Mouse (Mus musculus): ENCODE results near the gene Atrn. TPM values are rescaled to one million over a fixed set of nuclear protein-coding genes. Genes with fewer than 3 reads are reported as not detected.

Gene Atrn
- total RNA-seq (2021) = 100 to 1,000 TPM; 103 TPM
- long read RNA-seq, partial matches to known transcripts = 1 of 79 reads
- long read RNA-seq, other reads (novel, unspliced or antisense) = 77 of 79 reads

DNA sequence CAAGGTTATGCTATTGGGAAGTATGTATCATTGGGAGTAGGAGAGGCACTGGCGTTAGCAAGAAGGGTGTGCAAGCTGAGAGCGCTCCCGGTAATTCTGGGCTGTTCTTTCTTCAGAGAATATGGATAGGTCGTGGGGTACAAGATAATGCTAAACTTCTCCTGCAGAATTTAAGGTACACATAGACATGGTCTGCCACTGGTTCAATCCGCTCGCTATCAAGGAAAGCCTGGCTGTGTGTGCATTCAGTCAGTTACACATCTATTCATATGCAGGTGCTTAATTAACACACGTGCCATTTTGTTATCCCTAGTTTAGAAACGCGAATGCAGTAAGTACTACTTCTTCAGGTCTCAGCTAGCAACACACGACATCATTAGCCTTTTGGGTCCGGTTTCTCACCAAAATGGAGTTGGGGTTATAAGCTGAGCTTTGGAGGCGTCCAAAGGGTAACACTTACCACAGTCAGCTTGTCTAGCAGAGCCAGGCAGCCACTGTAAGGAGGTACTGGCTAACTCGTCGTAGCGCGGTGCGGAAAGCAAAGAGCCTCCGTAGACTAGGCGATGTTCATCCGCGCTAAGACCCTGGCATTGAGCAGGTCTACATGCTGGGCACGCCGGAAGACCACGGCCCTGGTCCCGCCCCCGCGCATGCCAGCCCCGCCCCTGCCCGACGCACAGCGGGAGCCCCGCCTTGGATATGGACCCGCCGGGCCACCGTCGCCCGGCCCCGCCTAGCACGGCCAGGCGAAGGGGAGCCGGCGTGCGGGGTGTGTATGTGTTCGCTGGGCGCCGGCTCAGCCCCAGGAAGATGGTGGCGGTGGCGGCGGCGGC lies at the start of gene Atrn, which contains the start of gene 4930402H24Rik:
Gene Atrn (plus strand): TSS at position 745 of the 833 bp plus-strand sequence.
Gene 4930402H24Rik (minus strand): TSS at position 656 of the 833 bp plus-strand sequence.
- DNase-seq (ENCODE audit: low spot score in 2 of 2) = peak; percentile 87 to 93

DNA sequence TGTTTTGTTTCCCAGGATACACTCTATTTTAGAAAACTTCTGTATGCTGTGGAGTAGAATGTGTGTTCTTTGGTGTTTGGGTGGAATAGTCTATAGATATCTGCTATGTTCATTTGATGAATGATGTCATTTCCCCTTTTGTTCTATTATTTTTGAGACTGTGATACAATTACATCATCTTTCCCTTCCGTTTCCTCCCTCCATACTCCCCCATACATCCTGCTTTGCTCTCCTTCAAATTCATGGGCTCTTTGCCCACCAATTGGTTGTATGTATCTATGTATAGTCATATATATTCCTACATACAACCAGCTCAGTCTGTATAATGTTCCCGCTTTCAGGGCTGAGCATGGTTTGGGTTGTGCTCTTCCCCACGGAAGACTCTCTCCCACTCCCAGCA lies 44.2 kb upstream of the Atrn start:
- no peak for DNase-seq (ENCODE audit: low spot score in 2 of 2)

DNA sequence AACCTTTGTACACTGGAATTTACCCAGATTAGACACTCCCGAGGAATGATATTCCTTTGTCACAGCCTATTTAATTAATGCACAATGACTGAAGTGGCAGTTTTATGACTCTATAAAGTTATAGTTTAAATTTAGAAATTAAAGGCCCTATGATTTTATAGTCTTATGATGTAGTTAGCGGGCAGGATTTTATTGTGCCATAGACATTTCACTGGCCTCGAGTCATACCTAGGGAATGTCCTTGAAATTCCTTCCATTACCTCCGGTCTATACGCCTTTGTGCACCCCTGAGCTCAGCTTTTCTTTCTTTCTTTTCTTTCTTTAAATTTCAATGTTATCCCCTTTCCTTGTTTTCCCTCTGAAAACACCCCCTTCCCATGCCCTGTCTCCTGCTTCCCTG lies 35.4 kb upstream of the Atrn start:
- no peak for DNase-seq (ENCODE audit: low spot score in 2 of 2)

DNA sequence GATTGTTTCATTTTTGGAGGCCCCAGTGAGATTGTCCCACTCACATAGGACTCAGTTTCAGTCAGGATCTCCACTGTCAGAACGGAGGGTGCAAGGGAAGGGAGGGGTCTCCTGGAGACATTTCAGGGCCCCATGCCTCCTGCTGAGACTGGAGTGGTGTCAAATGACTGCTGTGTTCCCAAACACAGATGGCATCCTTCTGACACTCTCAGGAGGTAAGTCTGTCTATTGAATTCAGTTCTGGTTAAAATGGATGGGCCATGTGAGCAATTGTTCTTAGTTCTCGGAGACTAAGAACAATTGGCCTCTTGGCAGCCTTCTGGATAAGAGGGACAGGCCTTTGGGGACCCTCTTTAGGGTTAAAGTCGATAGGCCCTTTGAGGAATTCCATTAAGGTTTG lies 28.9 kb upstream of the Atrn start:
- peak; percentile 14 to 18 for DNase-seq (ENCODE audit: low spot score in 2 of 2)

DNA sequence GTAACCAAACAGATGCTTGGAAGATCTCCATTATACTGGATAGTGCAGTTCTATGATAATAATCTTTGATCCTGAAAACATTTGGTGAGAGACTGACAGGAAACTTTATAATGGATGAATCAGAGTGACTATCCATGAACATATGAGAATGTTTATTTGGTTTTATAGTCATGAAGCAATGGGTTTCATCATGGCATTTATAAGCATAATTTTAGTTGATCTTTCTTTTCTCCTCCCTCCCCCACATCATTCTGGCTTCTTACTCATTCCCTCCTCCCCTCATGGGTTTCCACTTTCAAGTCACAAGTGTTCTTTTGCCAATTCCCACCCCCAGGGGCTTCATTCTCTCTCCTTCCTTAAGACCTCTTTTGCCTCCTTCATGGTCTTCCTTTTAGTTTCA lies 19.3 kb upstream of the Atrn start:
- no peak for DNase-seq (ENCODE audit: low spot score in 2 of 2)

DNA sequence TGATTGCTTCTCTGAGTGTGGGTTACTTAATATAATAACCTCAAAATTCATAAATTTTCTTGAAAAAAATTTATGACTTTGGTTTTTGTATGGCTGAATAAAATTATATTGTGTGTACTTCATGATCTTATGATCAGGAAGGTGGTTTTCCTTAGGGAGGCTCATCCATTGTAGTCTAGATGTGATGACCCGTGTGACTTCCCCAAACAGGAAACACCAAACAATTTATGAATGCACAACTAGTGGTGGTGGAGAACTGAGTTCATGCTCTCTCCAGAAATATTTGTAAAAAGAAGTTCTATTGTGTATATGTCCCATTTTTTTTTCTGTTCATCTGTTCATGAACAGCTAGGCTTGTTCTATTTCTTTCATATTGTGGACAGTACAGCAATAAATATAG lies 18.8 kb upstream of the Atrn start:
- DNase-seq (ENCODE audit: low spot score in 2 of 2) = no peak

DNA sequence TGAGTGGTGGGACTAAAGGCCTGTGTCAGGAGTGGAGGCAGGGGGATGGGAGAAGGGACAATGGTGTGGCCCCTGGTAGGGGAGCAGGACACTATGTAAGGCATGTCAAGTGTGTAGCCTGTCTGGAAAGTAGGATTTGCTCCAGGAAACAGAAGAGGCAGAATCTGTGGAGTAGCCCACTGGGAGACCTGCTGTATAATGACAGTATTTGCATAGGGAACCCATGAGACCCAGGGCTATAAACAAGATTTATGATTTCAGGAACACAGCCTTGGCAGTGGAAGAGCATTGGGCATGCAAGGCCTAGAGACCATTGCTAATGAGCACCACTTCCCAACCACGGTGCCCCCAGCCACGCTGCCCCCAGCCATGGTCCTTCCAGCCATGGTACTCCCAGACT lies 9.4 kb upstream of the Atrn start:
- DNase-seq (ENCODE audit: low spot score in 2 of 2) = no peak

DNA sequence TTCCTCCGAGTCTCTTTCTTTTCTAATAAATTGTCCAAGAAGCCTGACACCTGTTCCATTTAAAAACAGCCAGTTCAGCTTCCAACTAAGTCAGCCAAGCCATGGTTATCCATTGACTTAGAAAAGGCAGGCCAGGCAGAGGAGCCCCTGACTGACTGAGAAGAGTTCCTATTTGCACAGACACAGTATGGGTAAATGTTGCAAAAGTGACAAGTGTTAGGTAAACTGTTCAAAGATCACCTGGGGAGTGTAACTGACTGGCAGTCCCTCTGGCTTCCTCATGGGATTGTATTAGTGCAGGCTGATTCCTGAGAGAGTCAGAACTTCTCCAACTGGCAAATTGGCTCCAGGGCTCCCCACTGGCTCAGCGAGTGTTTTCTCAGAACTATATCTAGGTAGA lies 8.4 kb upstream of the Atrn start:
- no peak for DNase-seq (ENCODE audit: low spot score in 2 of 2)

DNA sequence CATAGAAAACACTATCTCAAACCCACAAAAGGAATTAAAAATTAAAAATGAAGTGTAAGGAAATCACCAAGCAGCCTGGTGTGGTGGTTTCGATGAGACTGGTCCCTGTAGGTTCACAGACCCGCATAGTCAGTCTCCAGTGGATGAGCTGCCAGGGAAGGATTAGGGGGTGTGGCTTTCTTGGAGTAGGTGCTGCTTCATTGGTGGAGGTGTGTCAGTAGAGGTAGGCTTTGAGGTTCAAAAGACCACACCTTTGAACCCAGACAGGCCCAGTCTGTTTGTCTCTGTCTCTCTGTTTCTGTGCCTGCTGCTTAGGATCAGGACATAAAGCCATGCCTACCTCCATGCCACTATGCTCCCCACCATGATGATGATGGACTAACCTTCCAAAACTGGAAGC lies 7.5 kb upstream of the Atrn start:
- DNase-seq (ENCODE audit: low spot score in 2 of 2) = no peak

DNA sequence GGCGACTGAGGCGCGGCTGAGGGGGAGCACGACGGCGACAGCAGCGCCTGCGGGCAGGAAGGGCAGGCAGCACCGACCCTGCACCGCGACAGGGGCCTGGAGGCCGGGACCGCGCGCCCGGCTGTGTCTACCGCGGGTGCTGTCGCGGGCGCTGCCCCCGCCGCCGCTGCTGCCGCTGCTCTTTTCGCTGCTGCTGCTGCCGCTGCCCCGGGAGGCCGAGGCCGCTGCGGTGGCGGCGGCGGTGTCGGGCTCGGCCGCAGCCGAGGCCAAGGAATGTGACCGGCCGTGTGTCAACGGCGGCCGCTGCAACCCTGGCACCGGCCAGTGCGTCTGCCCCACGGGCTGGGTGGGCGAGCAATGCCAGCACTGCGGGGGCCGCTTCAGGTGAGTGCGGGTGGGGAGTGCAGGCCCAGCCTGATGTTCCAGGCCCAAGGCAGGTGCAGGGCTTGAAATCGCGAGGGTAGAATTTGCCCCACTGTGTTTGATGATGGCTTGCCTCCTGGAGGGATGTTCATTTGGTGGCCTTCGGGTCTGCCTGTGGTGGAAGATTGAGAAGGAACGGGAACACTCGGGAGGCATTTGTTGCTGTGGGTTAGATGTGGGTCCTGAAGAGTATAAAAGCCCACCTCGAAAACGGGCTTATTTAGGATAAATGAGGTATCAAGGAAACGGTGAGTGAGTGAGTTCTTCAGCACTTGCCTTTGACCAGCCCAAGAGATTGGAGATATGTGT lies 455 bp downstream of the Atrn start:
- DNase-seq (ENCODE audit: low spot score in 2 of 2) = no peak

DNA sequence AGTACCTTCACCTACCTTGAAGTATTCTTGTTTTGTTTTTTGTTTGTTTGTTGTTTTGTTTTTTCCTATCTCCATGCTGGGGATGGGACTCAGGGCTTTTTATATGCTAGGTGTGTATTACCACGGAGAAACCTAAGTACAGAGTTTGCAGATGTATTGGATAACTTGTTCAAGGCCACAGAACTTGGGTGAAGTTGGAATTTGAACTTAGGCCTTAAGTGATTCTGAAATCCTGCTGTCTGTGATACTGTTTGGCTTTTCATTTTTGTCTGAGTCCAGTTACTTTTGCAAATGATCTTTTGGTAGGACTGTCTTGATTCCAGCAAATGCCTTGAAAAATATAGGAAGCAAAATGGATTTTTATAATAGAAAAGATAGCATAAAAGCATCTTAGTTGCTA lies 5.4 kb downstream of the Atrn start:
- DNase-seq (ENCODE audit: low spot score in 2 of 2) = no peak

DNA sequence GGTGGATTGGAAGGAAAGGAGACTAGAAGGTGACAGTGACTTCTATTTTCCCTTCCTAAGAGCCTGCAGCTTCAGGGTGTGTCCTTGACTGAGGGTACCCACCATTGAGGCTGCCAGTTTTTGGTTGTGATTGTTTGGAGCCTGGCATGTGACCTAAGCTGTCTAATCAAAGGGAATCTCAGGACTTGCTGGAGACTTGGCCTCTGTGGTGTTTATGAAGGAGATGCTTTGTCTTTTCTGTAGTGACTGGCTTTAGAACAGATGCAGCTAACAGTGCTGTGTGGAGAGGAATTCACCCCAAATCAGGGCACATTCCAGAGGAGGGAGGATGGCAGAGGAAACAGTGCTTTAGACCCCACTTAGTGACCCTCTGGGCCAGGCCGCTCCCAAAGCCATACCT lies 8.6 kb downstream of the Atrn start:
- DNase-seq (ENCODE audit: low spot score in 2 of 2) = no peak

DNA sequence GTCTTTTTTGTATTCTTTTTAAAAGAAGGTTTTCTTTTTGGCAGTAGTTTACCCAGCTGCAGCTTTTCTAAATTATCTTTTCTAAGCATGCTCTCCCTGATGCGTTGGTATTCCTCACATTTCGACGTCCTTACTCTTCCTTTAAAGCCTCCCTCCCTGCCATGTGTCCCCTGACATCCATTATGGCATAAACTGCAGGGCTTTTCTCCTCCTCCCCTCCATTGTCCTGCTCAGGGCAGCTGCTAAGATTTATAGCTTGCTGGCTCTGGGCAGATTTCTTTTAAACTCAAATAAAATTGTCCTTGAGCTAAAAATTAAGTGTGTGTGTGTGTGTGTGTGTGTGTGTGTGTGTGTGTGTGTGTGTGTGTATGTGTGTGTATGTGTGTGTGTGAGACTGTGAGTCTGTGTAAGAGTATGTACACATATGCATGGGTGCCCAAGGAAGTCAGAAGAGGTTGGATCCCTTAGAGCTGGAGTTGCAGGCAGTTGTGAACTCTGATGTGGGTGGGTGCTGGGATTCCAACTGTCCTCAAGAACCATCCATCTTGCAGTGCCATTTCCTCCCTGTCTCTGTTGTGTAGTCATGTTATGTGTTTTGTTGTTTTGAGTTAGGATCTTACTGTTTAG lies 10.3 kb downstream of the Atrn start:
- no peak for DNase-seq (ENCODE audit: low spot score in 2 of 2)

DNA sequence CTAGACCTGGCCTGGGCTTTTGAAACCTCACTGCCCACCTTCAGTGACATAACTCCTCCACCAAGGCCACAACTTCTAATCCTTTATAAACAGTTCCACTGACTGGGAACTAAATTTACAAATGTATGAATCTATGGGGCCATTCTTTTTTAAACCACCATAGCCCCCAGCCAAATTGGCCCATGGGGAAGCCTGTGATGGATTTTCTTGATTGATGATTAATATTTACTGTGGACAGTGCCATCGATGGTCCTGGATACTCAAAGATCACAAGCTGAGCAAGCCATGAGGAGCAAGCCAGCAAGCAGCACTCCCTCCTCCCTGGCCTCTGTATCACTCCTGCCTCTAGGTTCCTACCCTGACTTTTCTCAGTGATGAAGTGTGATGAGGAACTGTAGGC lies 11.4 kb downstream of the Atrn start:
- no peak for DNase-seq (ENCODE audit: low spot score in 2 of 2)

DNA sequence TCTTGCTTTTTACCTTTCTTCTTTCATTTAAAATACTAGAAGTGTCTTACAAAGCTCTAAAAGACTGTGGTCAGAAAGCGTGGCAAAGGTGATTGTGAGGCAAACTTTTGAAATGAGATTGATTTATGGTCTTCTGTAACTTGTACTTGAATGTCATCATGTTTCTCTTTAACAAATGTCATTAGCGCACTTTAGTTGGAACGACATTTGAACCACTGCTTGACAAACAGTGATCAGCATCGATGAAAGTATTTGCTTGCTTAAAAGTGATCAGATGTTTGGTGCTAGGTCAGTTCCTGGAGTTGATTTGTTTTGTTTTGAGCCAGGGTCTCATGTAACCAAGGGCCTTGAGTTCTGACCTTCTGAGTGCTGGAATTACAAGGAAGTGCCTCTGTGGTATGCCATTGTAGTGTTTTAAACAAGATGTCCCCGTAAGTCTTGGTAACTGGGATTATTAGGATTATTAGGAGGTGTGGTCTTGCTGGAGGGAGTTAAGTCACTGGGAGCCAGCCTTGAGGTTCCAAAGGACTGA lies 12.8 kb downstream of the Atrn start:
- no peak for DNase-seq (ENCODE audit: low spot score in 2 of 2)

DNA sequence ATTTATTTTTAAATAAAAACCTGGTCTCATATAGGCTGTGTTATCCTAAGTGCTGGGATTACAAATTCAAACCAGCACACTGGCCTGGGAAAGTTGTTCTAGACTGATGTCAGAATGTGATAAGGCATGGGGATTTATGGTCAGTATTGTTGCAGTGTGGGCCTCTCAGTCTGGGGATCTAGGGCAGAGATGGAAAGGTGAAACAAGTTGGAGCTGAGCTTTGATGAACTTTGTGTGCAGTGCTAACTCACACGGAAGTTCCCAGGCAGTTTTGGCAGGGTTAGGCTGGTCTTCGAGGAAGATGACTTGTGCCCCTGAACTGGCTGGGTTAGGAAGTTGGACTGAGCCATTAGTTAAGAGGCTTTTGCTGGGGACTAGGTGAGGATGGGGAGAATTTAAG lies 18.7 kb downstream of the Atrn start:
- no peak for DNase-seq (ENCODE audit: low spot score in 2 of 2)

DNA sequence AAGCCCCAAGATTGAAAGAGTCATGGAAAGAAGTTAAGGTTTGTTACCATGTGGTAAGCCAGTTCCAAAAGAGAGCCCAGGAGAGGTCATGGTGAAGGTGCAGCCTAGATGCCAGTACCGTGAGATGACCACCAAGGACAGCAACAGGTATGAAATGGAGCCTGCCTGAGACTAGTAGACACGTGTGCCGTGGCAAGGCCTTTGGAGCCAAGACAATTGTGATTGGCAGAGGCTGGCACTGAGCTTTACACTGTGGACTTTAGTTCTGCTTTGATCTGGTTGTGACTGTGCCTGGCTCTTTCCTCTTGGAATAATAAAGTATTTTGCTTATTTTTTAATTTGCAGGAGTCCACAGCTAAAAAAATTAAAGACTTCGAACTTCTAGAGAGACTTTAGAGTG lies 21.7 kb downstream of the Atrn start:
- no peak for DNase-seq (ENCODE audit: low spot score in 2 of 2)

DNA sequence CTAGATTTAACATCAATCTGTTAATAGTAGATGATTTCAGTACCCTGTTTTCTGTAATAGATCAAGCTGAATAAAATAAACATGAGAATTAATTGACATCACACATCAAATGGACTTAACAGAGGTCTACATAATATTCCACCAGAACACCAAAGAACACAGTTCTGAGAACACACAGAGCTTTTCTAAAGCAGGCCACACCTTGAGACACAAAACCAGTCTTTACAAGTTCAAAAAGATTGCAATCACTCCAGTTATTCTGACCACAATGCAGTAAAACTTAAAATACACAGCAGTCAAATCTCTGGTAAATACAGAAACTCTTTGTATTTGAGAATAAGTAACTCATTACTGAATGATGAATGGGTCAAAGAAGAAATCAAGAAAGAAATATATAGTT lies 22.2 kb downstream of the Atrn start:
- no peak for DNase-seq (ENCODE audit: low spot score in 2 of 2)

DNA sequence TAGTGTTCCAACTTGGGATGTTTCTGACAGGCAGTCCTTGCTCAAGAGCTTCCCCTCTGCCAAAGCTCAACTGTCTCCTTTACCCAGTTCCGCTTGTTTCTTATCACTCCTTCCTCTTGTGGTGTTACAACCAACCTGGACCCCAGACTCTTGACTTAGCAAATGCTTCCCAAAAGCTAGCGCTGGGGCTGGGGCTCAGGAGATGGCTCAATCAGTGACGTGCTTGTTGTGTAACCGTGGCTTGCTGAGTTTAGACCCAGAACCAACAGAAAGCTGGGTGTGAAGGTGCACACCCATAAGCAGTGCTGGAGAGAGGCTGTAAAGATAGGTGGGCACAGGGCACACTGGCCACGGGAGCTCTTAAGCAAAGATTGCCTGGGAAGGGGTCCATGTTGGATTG lies 23.7 kb downstream of the Atrn start:
- DNase-seq (ENCODE audit: low spot score in 2 of 2) = no peak

DNA sequence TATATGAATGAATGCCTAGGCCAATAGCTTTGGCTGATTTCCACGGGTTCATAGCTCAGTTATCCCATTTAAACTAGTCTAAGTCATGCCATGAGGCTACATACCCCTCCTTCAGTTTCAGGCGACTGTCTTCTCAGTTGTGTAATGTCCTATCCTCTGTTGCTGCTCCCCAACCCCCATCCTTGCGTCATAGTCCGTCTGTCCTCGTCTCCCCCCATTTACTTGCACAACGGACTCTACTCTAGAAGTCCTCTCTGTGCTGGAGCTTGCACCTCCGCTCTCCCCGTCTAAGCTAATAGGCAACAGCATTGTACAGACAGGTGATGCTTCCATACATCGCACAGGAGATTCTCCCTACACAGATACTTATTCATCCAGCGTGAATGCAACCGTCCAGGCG lies 26.6 kb downstream of the Atrn start:
- no peak for DNase-seq (ENCODE audit: low spot score in 2 of 2)

DNA sequence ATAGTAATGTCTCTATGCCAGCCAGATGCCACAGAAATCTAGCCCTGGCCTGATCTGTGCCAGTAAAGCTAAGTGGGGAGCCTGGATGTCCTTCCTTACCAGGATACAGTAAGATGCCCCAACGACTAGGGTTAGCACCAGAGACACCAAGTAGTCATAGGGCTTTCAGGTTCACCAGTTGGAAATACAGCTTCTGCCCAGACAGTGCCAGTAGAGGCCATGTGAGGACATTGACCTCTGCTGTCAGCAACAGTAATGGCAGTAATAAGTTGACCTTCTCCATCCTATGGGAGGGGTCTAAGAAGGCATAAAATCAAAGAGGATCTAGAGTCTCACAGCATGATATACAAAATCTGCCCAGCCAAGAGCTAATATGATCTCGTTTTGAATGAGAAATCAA lies 43.5 kb downstream of the Atrn start:
- no peak for DNase-seq (ENCODE audit: low spot score in 2 of 2)

DNA sequence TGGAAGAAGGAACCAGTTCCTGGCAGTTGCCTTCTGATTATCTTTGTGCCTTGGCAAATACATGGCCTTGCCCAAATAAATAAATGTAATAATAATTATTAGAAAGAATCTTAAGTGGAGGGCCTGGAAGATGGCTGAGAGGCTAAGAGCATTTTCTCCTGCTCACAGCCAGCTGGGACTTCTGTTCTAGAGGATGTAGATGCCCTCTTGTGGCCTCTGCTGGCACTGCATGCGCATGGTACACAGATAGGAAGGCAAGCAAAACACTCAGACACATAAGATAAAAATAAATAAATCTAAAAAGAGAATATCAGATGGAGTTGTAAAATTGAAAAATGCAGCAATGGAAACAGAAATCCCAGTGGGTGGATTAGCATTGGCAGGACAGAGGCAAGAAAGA lies 44.3 kb downstream of the Atrn start:
- DNase-seq (ENCODE audit: low spot score in 2 of 2) = peak; percentile 94 to 95

All from layer of hippocampus, postnatal 10 days (tissue).